Mouse (Mus musculus) thymus, postnatal 25 days (tissue): ENCODE data around the gene Rpusd2.
"Not testable (repeated sequence)": the region's sequence is repeated elsewhere in the genome, so short reads cannot be mapped to it uniquely, and the experiment has no call there.

ENCODE experiments used
- DNase-seq: peaks from one replicate; pipeline ENCODE4 v3.0.0; 2022

Gene Rpusd2

GRCm38 (mm10) chr2:119034656-119035396 lies at the start of gene Rpusd2:
TSS of gene Rpusd2 (plus strand) at chr2:119034790.
- peak; percentile 91 for DNase-seq

GRCm38 (mm10) chr2:118995490-118995889 lies 39.1 kb upstream of the Rpusd2 start:
- DNase-seq: no peak

GRCm38 (mm10) chr2:118995919-118996797 lies 38.4 kb upstream of the Rpusd2 start:
- DNase-seq: no peak

- no peak for DNase-seq
Measured at GRCm38 (mm10) chr2:118996798-118997105, 37.8 kb upstream of the Rpusd2 start.

GRCm38 (mm10) chr2:118998115-118998866 lies 36.3 kb upstream of the Rpusd2 start:
- no peak for DNase-seq

GRCm38 (mm10) chr2:118999025-118999639 lies 35.5 kb upstream of the Rpusd2 start:
- DNase-seq: no peak

- no peak for DNase-seq
Measured at GRCm38 (mm10) chr2:119006886-119007285, 27.7 kb upstream of the Rpusd2 start.

GRCm38 (mm10) chr2:119009376-119009775 lies 25.2 kb upstream of the Rpusd2 start:
- no peak for DNase-seq

- peak; percentile 18 for DNase-seq
Measured at GRCm38 (mm10) chr2:119014989-119015388, 19.6 kb upstream of the Rpusd2 start.

- no peak for DNase-seq
Measured at GRCm38 (mm10) chr2:119015604-119016180, 18.9 kb upstream of the Rpusd2 start.

GRCm38 (mm10) chr2:119016312-119016711 lies 18.3 kb upstream of the Rpusd2 start:
- DNase-seq: not testable (repeated sequence)

- no peak for DNase-seq
Measured at GRCm38 (mm10) chr2:119017647-119018046, 16.9 kb upstream of the Rpusd2 start.

GRCm38 (mm10) chr2:119018391-119019122 lies 16.0 kb upstream of the Rpusd2 start:
- DNase-seq: no peak

GRCm38 (mm10) chr2:119019131-119019530 lies 15.5 kb upstream of the Rpusd2 start:
- DNase-seq: no peak

- no peak for DNase-seq
Measured at GRCm38 (mm10) chr2:119019538-119019937, 15.1 kb upstream of the Rpusd2 start.

- no peak for DNase-seq
Measured at GRCm38 (mm10) chr2:119023154-119023660, 11.4 kb upstream of the Rpusd2 start.

- DNase-seq: no peak
Measured at GRCm38 (mm10) chr2:119024536-119025238, 9.9 kb upstream of the Rpusd2 start.

- DNase-seq: no peak
Measured at GRCm38 (mm10) chr2:119025239-119025616, 9.4 kb upstream of the Rpusd2 start.

- DNase-seq: no peak
Measured at GRCm38 (mm10) chr2:119026951-119027350, 7.6 kb upstream of the Rpusd2 start.

GRCm38 (mm10) chr2:119028941-119029551 lies 5.5 kb upstream of the Rpusd2 start, which contains the start of gene Ccdc32:
TSS of gene Ccdc32 (minus strand) at chr2:119029393.
- peak; percentile 93 for DNase-seq
